Mouse (Mus musculus) stomach, postnatal 0 days (tissue): ENCODE results near the gene Rnf2.

Experiments used
- CTCF ChIP-seq: IDR thresholded peaks from 2 replicates; pipeline ENCODE4 v1.5.1; 2016; ENCODE audit warnings: antibody characterized with exemption, low read depth, mild to moderate bottlenecking, moderate library complexity
- EP300 ChIP-seq: optimal IDR thresholded peaks from 2 replicates; pipeline ENCODE3; 2016; ENCODE audit warnings: antibody characterized with exemption

DNA sequence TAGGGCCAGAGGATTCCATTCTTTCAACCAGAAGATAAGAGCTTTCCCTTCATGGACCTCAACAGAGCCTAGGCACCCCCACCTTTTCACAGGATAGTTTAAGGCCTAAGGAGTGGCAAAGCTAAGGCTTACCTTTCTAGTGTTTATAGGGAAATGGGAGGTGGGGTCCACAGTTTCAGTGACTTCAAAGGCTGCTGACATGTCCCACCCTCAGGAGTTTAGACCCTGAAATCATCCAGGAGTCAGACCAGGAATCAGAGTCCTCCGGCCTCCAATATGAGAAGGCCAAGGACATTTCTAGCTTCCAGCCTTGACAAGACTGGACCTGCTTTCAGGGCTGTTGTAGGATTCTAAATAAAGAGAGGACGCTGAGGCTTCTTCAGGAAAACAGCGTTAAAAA, 16.1 kb upstream of the Rnf2 start:
- TF ChIP-seq CTCF = no peak
- TF ChIP-seq EP300 = no peak
